Mouse (Mus musculus): ENCODE data around the gene Mageb4. TPM values are rescaled to one million over a fixed set of nuclear protein-coding genes. Genes with fewer than 3 reads are reported as not detected.
"Not testable (repeated sequence)": the region's sequence is repeated elsewhere in the genome, so short reads cannot be mapped to it uniquely, and the experiment has no call there.

Gene Mageb4
- not detected in 2 replicates for polyA plus RNA-seq (2016; fragmentation: Nextera tagmentation; extraction: Ambion mirVana)

DNA sequence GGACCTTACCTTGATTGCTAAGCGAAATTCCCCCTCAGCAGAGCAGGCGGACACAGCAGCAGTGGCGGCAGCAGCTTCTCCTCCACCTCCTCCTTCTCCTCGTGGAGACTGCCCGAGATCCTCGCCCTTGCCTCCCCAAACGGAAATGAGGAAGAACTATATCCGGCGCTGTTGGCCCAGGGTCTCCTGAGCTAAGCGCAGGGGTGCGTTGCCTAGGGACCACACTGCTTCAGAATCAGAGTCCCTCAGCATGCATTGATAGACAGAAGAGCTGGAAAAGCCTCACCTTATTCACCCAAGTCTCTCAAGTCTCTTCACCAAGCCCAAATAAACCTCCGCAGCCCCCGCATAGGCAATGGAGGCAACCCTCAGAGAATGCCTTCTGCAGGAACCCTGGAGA lies at the start of gene Mageb4:
Gene Mageb4, minus strand, starts transcription at position 101 of the 400 bp plus-strand sequence.
- H3K4me1 ChIP-seq; H3K4me3 ChIP-seq; H3K36me3 ChIP-seq (replicated peaks); DNase-seq (ENCODE audit: low spot score); H3K27me3 ChIP-seq (replicated peaks; ENCODE audit: low read depth, poor library complexity, severe bottlenecking); H3K9me3 ChIP-seq; H3K27ac ChIP-seq (replicated peaks): not testable (repeated sequence)
- no CpG with 5 or more reads among the region's 13 CpGs for WGBS

DNA sequence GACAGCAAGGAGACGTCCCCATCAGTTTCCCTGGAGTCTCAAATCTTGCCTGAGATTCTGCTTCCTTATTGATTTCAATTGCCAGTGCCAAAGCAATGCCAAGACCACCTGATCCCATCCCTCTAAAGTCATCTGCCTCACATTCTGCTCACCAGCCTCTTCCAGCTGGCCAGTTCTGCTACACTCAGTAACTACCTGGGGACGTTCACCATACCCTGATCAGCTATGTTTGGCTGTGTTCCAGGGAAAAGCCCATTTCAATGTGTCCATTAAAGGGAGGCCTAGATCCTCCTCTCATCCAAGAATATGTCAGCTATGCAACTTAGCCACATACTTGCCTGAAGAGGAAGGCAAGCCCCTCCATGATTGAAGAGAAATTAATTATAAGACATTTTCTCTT lies 20.3 kb downstream of the Mageb4 start:
- not testable (repeated sequence) for DNase-seq (ENCODE audit: low spot score); H3K9me3 ChIP-seq; H3K36me3 ChIP-seq (replicated peaks); H3K27ac ChIP-seq (replicated peaks); H3K4me3 ChIP-seq; H3K27me3 ChIP-seq (replicated peaks; ENCODE audit: low read depth, poor library complexity, severe bottlenecking); H3K4me1 ChIP-seq
- 69% methylated on average over 1 of the region's 2 CpGs for WGBS

DNA sequence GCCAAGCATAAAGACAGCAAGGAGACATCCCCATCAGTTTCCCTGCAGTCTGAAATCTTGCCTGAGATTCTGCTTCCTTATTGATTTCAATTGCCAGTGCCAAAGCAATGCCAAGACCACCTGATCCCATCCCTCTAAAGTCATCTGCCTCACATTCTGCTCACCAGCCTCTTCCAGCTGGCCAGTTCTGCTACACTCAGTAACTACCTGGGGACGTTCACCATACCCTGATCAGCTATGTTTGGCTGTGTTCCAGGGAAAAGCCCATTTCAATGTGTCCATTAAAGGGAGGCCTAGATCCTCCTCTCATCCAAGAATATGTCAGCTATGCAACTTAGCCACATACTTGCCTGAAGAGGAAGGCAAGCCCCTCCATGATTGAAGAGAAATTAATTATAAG lies 58.9 kb downstream of the Mageb4 start:
- H3K4me1 ChIP-seq; DNase-seq (ENCODE audit: low spot score); H3K4me3 ChIP-seq; H3K27me3 ChIP-seq (replicated peaks; ENCODE audit: low read depth, poor library complexity, severe bottlenecking); H3K27ac ChIP-seq (replicated peaks); H3K9me3 ChIP-seq; H3K36me3 ChIP-seq (replicated peaks): not testable (repeated sequence)
- WGBS = no CpG with 5 or more reads among the region's 1 CpGs

DNA sequence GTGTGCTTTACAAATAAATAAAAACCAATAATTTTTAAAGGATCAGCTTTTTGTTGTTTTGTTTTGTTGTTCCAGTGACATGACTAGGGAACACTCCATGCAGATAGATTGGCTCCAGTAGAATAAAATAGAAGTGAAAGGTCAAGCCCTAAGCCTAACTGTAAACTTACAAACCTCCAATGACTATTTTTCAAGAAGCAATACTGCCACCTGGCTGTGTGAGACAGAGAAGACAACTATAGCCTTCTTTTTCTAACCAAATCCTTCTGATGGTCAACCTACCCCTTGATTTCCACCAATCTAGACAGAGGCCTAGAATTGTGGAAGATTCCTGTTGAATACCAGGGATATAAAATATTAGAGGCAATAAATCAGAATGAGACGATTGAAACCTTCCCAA lies 67.6 kb downstream of the Mageb4 start:
- H3K27me3 ChIP-seq (replicated peaks; ENCODE audit: low read depth, poor library complexity, severe bottlenecking) = no peaks in the 10 kb centered on the region
- no peaks in the 10 kb centered on the region for H3K4me1 ChIP-seq
- H3K9me3 ChIP-seq = no peaks in the 10 kb centered on the region
- no peaks in the 10 kb centered on the region for H3K36me3 ChIP-seq (replicated peaks)
- WGBS = 69% methylated on average over 1 of the region's 1 CpGs
- H3K27ac ChIP-seq (replicated peaks) = no peak overlapping the region
- no peak for DNase-seq (ENCODE audit: low spot score)
- H3K4me3 ChIP-seq = no peak overlapping the region

Other genes with a start within 250 kb of the Mageb4 start
- 1.9 and 2.2 TPM in 2 replicates for gene Nr0b1, start 113.3 kb downstream of the Mageb4 start, polyA plus RNA-seq (2016; fragmentation: Nextera tagmentation; extraction: Ambion mirVana)

Measured in embryonic facial prominence, embryonic 10.5 days (tissue).